Mouse (Mus musculus): Measurements from ENCODE around the gene Olfr108.

- no peak for TF ChIP-seq CTCF (IDR thresholded peaks at IDR 0.05; ENCODE audit: control insufficient read depth, insufficient read depth, insufficient read length)
- TF ChIP-seq MYOG (IDR thresholded peaks at IDR 0.05; ENCODE audit: control insufficient read depth, extremely low read depth, insufficient read length), result no peak
- TF ChIP-seq MYOD1 (IDR thresholded peaks at IDR 0.05; ENCODE audit: control insufficient read depth, insufficient read length, low read depth), result no peak
- no peak for TF ChIP-seq FOSL1 (IDR thresholded peaks at IDR 0.05; ENCODE audit: insufficient read depth, low read length, poor library complexity, severe bottlenecking)
- no peak for TF ChIP-seq USF1 (IDR thresholded peaks at IDR 0.05; ENCODE audit: low read depth)
- no peak for TF ChIP-seq MAX (IDR thresholded peaks at IDR 0.05)
- TF ChIP-seq CEBPB (IDR thresholded peaks at IDR 0.05; ENCODE audit: low read depth), result no peak
Measured at GRCm38 (mm10) chr17:37483452-37483851, 38.2 kb downstream of the Olfr108 start, which contains the start of gene H2-M2.

Measured in C2C12 (cell line).